Mouse (Mus musculus): ENCODE data around the gene Klhl29.

DNA sequence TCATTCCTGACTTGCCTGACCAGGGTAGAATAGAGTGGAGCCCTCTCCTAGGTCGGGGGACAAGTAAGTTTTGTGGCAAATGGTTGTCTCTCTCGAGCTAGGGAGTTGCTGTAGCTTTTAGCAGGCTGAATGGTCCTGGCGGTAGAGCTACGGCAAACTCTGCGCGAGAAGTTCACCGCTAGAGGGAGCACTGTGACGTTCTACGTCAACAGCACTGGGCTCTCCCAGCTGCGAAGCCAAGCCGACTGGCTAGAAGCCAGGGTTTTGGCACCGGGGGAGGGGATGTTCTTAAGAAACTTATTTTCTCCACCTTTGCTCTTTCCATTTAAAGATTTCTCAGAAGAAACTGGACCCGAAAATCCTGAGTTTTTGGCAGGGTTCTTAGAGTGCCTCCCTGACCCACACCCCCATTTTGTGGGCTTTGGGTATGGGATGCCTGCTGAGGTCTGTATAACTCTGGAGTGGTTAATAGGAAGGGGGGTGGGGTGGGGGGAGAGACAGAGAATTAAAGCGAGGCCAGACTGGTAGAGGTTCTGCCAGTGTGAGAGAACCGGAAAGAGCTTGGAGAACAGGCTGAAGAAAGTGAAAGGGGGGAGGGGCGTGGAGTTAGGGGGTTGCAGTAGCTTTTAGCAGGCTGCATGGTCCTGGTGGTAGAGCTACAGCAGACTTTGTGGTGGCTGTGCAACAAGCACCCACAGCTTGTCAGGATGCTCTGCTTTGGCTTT, 35.1 kb upstream of the Klhl29 start:
- TF ChIP-seq POLR2A (IDR thresholded peaks at IDR 0.05; ENCODE audit: insufficient read length, low read depth) (no peak), REST (IDR thresholded peaks at IDR 0.05; ENCODE audit: insufficient read depth, insufficient read length) (no peak), POLR2AphosphoS2 (IDR thresholded peaks at IDR 0.05; ENCODE audit: insufficient read length, low read depth) (no peak), MYOG (IDR thresholded peaks at IDR 0.05; ENCODE audit: control insufficient read depth in 1 of 3, insufficient read depth in 1 of 3, insufficient read length in 2 of 3, low read depth in 2 of 3) (no peak), USF1 (IDR thresholded peaks at IDR 0.05; ENCODE audit: low read depth) (no peak)

Measured in myocyte (in vitro differentiated cells).